Mouse (Mus musculus) liver, postnatal 0 days (tissue): ENCODE data around the gene Slc34a3. TPM values are rescaled to one million over a fixed set of nuclear protein-coding genes. Genes with fewer than 3 reads are reported as not detected.

ENCODE experiments used
- ATAC-seq: fragments of 200-750 bp; cut with Nextera tagmentation; 2 replicates; pipeline ENCODE4 v1.8.0; 2017; ENCODE audit warnings: mild to moderate bottlenecking, moderate library complexity
- DNase-seq: peaks from one replicate; pipeline ENCODE4 v3.0.0-alpha.2; 2016
- H3K27ac ChIP-seq: fragments of 300-500 bp; sonication (generic); 2 replicates; pipeline ENCODE4 v1.5.1; 2014; ENCODE audit warnings: antibody characterized with exemption, moderate library complexity, mild to moderate bottlenecking, low read depth
- H3K27me3 ChIP-seq: fragments of 300-500 bp; sonication (generic); 2 replicates; pipeline ENCODE4 v1.6.1; 2014; ENCODE audit warnings: low read length, control low read depth, mixed read lengths; ENCODE audit not compliant: insufficient read depth
- H3K36me3 ChIP-seq: fragments of 300-500 bp; sonication (generic); replicated peaks from 2 replicates; pipeline ENCODE4 v1.6.1; 2014; ENCODE audit warnings: mild to moderate bottlenecking, control low read depth, low read length, moderate library complexity, mixed read lengths; ENCODE audit not compliant: insufficient read depth
- H3K4me1 ChIP-seq: fragments of 300-500 bp; sonication (generic); 2 replicates; pipeline ENCODE4 v1.6.1; 2014; ENCODE audit warnings: antibody characterized with exemption, mild to moderate bottlenecking, control low read depth; ENCODE audit not compliant: insufficient read depth
- H3K4me2 ChIP-seq: fragments of 300-500 bp; sonication (generic); 2 replicates; pipeline ENCODE4 v1.6.1; 2014; ENCODE audit warnings: low read depth, mild to moderate bottlenecking, low read length, moderate library complexity, mixed read lengths
- H3K4me3 ChIP-seq: fragments of 300-500 bp; sonication (generic); 2 replicates; pipeline ENCODE4 v1.5.1; 2014; ENCODE audit warnings: low read depth, low read length
- H3K9ac ChIP-seq: fragments of 300-500 bp; sonication (generic); replicated peaks from 2 replicates; pipeline ENCODE4 v1.6.1; 2014; ENCODE audit warnings: mild to moderate bottlenecking, moderate library complexity
- H3K9me3 ChIP-seq: fragments of 300-500 bp; sonication (generic); 2 replicates; pipeline ENCODE4 v1.6.1; 2016; ENCODE audit warnings: mild to moderate bottlenecking, control low read depth, low read length, mixed read lengths
- CTCF ChIP-seq: sonication (generic); IDR thresholded peaks from 2 replicates; pipeline ENCODE4 v1.5.1; 2016; ENCODE audit warnings: antibody characterized with exemption, low read depth
- EP300 ChIP-seq: IDR thresholded peaks from 2 replicates; pipeline ENCODE4 v1.6.1; 2016; ENCODE audit warnings: antibody characterized with exemption, low read depth, mild to moderate bottlenecking
- WGBS: fragments of 180-500 bp; shearing (Covaris S2); extraction: QIAGEN DNeasy Blood & Tissue Kit; methylation state at CpG from one replicate; pipeline ENCODE4 v1.1.7; 2014; ENCODE audit not compliant: insufficient replicate concordance; 5-methylcytosine and 5-hydroxymethylcytosine counted together
- polyA plus RNA-seq: library from polyadenylated mRNA; unstranded; fragments of >200 nt; fragmentation: Nextera tagmentation; extraction: Ambion mirVana; gene quantifications from 2 replicates; pipeline ENCODE4 v1.2.1, GENCODE M21; 2015

Gene Slc34a3
- polyA plus RNA-seq, 1 experiment from 2014 or later = not detected

GRCm38 (mm10) chr2:25213266-25213865, 20.8 kb downstream of the Slc34a3 start:
- Histone ChIP-seq H3K27ac (no peak overlapping the region), H3K4me3 (no peak overlapping the region), H3K27me3 (no peaks in the 10 kb centered on the region), H3K36me3 (peaks cover 3% of the 10 kb centered on the region; the same call in 1 of the 2 replicates), H3K9ac (no peak overlapping the region), H3K4me1 (peaks cover 16% of the 10 kb centered on the region), H3K4me2 (no peak overlapping the region), H3K9me3 (no peaks in the 10 kb centered on the region)
- TF ChIP-seq EP300 (no peak), CTCF (no peak)
- WGBS = 74% methylated on average over 23 of the region's 23 CpGs
- ATAC-seq (no peak), DNase-seq (no peak)

- Histone ChIP-seq H3K27ac (peak within 1 kb of the TSS; percentile 89), H3K4me2 (peak within 1 kb of the TSS; percentile 77), H3K9me3 (no peaks in the 10 kb centered on the region), H3K4me1 (peaks cover 16% of the 10 kb centered on the region), H3K4me3 (peak within 1 kb of the TSS; percentile 89), H3K9ac (peak within 1 kb of the TSS; percentile 92), H3K27me3 (no peaks in the 10 kb centered on the region), H3K36me3 (peaks cover 22% of the 10 kb centered on the region)
- TF ChIP-seq CTCF (no peak), EP300 (0 out of 2 replicates have a peak, but pooled peaks have one; percentile 27)
- 2% methylated on average over 44 of the region's 44 CpGs for WGBS
- DNase-seq (peak; percentile 93), ATAC-seq (peak; percentile 97)
These were observed 23.0 kb downstream of the Slc34a3 start, which contains the start of gene Nelfb for GRCm38 (mm10) chr2:25211121-25211670. Gene Nelfb (minus strand): TSS chr2:25211489.

GRCm38 (mm10) chr2:25210686-25211085, 23.5 kb downstream of the Slc34a3 start:
- DNase-seq (no peak), ATAC-seq (peak; percentile 22)
- TF ChIP-seq EP300 = no peak
- TF ChIP-seq CTCF = no peak
- H3K36me3 ChIP-seq = peaks cover 27% of the 10 kb centered on the region
- H3K27me3 ChIP-seq = no peaks in the 10 kb centered on the region
- H3K27ac ChIP-seq = peak overlapping the region; percentile 89
- H3K9ac ChIP-seq = peak overlapping the region; percentile 92
- H3K4me1 ChIP-seq = peaks cover 16% of the 10 kb centered on the region
- no peaks in the 10 kb centered on the region for H3K9me3 ChIP-seq
- peak overlapping the region; percentile 77 for H3K4me2 ChIP-seq
- WGBS = 0% methylated on average over 24 of the region's 24 CpGs
- peak overlapping the region; percentile 89 for H3K4me3 ChIP-seq

GRCm38 (mm10) chr2:25207593-25207992, 26.6 kb downstream of the Slc34a3 start:
- peaks cover 16% of the 10 kb centered on the region for H3K4me1 ChIP-seq
- no peaks in the 10 kb centered on the region for H3K9me3 ChIP-seq
- H3K4me3 ChIP-seq = no peak overlapping the region
- H3K9ac ChIP-seq = no peak overlapping the region
- TF ChIP-seq CTCF (no peak), EP300 (no peak)
- H3K36me3 ChIP-seq = peaks cover 52% of the 10 kb centered on the region
- no peak for DNase-seq
- 76% methylated on average over 1 of the region's 1 CpGs for WGBS
- no peak overlapping the region for H3K27ac ChIP-seq
- H3K4me2 ChIP-seq = no peak overlapping the region
- H3K27me3 ChIP-seq = no peaks in the 10 kb centered on the region
- ATAC-seq = no peak

GRCm38 (mm10) chr2:25203631-25204214, 30.4 kb downstream of the Slc34a3 start:
- peak; percentile 53 for DNase-seq
- peak; percentile 54 for ATAC-seq
- H3K9me3 ChIP-seq = no peaks in the 10 kb centered on the region
- H3K9ac ChIP-seq = no peak overlapping the region
- no peak overlapping the region for H3K4me3 ChIP-seq
- H3K36me3 ChIP-seq = peaks cover 75% of the 10 kb centered on the region
- TF ChIP-seq CTCF = peak; percentile 49
- TF ChIP-seq EP300 = no peak
- no peak overlapping the region for H3K27ac ChIP-seq
- no peaks in the 10 kb centered on the region for H3K4me1 ChIP-seq
- WGBS = 57% methylated on average over 4 of the region's 4 CpGs
- no peak overlapping the region for H3K4me2 ChIP-seq
- H3K27me3 ChIP-seq = no peaks in the 10 kb centered on the region

GRCm38 (mm10) chr2:25200631-25201030, 33.5 kb downstream of the Slc34a3 start:
- Histone ChIP-seq H3K27ac (no peak overlapping the region), H3K9me3 (no peaks in the 10 kb centered on the region), H3K9ac (no peak overlapping the region), H3K27me3 (no peaks in the 10 kb centered on the region), H3K4me2 (no peak overlapping the region), H3K4me3 (no peak overlapping the region), H3K4me1 (peaks cover 14% of the 10 kb centered on the region), H3K36me3 (peaks cover 54% of the 10 kb centered on the region)
- ATAC-seq (no peak), DNase-seq (no peak)
- TF ChIP-seq EP300 (no peak), CTCF (no peak)
- 83% methylated on average over 2 of the region's 2 CpGs for WGBS
